12 mouse cellular contexts compared by ENCODE assay signal in the genomic region with DNA sequence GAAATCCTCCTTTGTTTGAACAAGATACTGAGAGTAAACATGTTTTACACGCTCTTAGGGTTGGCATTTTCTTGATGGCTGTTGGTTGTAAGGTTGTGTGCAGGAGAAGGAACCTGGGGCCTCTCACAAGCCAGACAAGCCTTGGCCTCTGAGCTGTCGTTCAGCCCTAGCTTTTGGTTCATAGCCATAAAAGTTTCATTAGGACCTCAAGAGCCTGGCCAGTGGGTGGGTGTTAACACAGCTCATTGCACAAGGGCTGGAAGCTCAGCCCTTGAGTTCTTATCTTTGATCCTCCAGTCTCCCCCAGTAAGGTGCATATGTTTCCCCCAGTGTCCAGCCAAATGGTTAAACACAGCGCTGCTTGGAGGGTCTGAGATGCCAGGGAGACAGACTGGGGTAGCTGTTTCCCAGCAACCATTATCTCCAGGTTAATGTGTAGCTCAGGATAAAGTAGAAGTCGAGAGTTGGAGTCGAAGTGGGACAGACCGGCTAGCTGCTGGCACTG.
DNase-seq lines count a peak whose midpoint lies in the region; ATAC-seq and TF ChIP-seq lines count a peak whose summit lies in the region.
"Had no signal": no experiment of that assay in that cellular context is flagged by ENCODE, and none has a peak within 500 bp of the region (broad histone marks: within the 10 kb centered on the region; RNA-seq: fewer than 3 reads in every experiment).

No protein-coding gene starts in this region.

- no peaks in the 10 kb centered on the region for H3K36me3 ChIP-seq in heart, embryonic 11.5 days (ENCODE audit: control insufficient read depth, insufficient read depth, low read length)
- peaks cover 13% of the 10 kb centered on the region for H3K36me3 ChIP-seq in embryonic facial prominence, embryonic 10.5 days (replicated peaks)

- H3K9ac ChIP-seq in heart, embryonic 11.5 days (ENCODE audit: low read depth, low read length), result no peak overlapping the region
- H3K9ac ChIP-seq: forebrain, postnatal 0 days had no signal

- no peaks in the 10 kb centered on the region for H3K9me3 ChIP-seq in heart, embryonic 11.5 days (replicated peaks; ENCODE audit: control insufficient read depth, low read length)
- H3K9me3 ChIP-seq in embryonic facial prominence, embryonic 10.5 days, result 0 out of 2 replicates have a peak, but pooled peaks cover 4% of the 10 kb centered on the region

- WGBS in heart, embryonic 11.5 days (ENCODE audit: insufficient replicate concordance), result 22% methylated on average over 6 of the region's 6 CpGs
- 65% methylated on average over 6 of the region's 6 CpGs for WGBS in embryonic facial prominence, embryonic 10.5 days

- no peak for TF ChIP-seq CTCF in left cerebral cortex, adult 2 months (IDR thresholded peaks at IDR 0.05)

- intact Hi-C loops in left cerebral cortex, adult 2 months (cut with DNase I), result no loop called here
- intact Hi-C loops in left cerebral cortex, postnatal 10 days (cut with DNase I), result no loop called here

- H3K27ac ChIP-seq in heart, embryonic 11.5 days (ENCODE audit: low read depth, low read length), result peak overlapping the region; percentile 32; the same call in 1 of the 2 replicates
- H3K27ac ChIP-seq in left cerebral cortex, adult 2 months, result peak overlapping the region; percentile 40; the same call in 1 of the 2 replicates
- H3K27ac ChIP-seq in embryonic facial prominence, embryonic 10.5 days (replicated peaks), result peak overlapping the region; percentile 74

- no peak for DNase-seq in heart, adult 9 months (ENCODE audit: low spot score in 2 of 2)
- no peak for DNase-seq in left cerebral cortex, adult 2 months (ENCODE audit: extremely low spot score in 1 of 2, low spot score in 2 of 2)
- DNase-seq in left cerebral cortex, postnatal 10 days (ENCODE audit: extremely low spot score in 1 of 2, low spot score in 2 of 2), result no peak
- no peak for DNase-seq in embryonic facial prominence, embryonic 10.5 days (ENCODE audit: low spot score)
- peak; percentile 49 for DNase-seq in lung, postnatal 36 days
- DNase-seq in thymus, postnatal 0 days (ENCODE audit: low spot score), result no peak
- no peak for DNase-seq in cerebellum, adult 9-10 months
- DNase-seq: adrenal gland, postnatal 10 days; forebrain, postnatal 0 days; thymus, postnatal 25 days had no signal

- no peak overlapping the region for H3K4me2 ChIP-seq in heart, embryonic 11.5 days

- no peak overlapping the region for H3K4me3 ChIP-seq in heart, embryonic 11.5 days (ENCODE audit: low read depth, low read length)
- H3K4me3 ChIP-seq in left cerebral cortex, adult 2 months, result no peak overlapping the region
- no peak overlapping the region for H3K4me3 ChIP-seq in embryonic facial prominence, embryonic 10.5 days

- no peaks in the 10 kb centered on the region for H3K27me3 ChIP-seq in heart, embryonic 11.5 days (ENCODE audit: control insufficient read depth, insufficient read depth, low read length)
- no peaks in the 10 kb centered on the region for H3K27me3 ChIP-seq in embryonic facial prominence, embryonic 10.5 days (replicated peaks; ENCODE audit: low read depth, poor library complexity, severe bottlenecking)
- H3K27me3 ChIP-seq: Patski had no signal

- ATAC-seq in heart, embryonic 11.5 days (replicated peaks; ENCODE audit: insufficient number of reproducible peaks, low FRiP score, low TSS enrichment), result 0 out of 2 replicates have a peak, but pooled peaks have one; percentile 11
- ATAC-seq: forebrain, postnatal 0 days; Patski had no signal

- peaks cover 43% of the 10 kb centered on the region for H3K4me1 ChIP-seq in heart, embryonic 11.5 days (ENCODE audit: control insufficient read depth, insufficient read depth, low read length)
- peaks cover 51% of the 10 kb centered on the region for H3K4me1 ChIP-seq in embryonic facial prominence, embryonic 10.5 days
